Mouse (Mus musculus): Measurements from ENCODE around the gene C530008M17Rik. TPM values are rescaled to one million over a fixed set of nuclear protein-coding genes. Genes with fewer than 3 reads are reported as not detected.

The C530008M17Rik gene
- polyA plus RNA-seq, 1 experiment from 2014 or later = 63.6 TPM

DNA sequence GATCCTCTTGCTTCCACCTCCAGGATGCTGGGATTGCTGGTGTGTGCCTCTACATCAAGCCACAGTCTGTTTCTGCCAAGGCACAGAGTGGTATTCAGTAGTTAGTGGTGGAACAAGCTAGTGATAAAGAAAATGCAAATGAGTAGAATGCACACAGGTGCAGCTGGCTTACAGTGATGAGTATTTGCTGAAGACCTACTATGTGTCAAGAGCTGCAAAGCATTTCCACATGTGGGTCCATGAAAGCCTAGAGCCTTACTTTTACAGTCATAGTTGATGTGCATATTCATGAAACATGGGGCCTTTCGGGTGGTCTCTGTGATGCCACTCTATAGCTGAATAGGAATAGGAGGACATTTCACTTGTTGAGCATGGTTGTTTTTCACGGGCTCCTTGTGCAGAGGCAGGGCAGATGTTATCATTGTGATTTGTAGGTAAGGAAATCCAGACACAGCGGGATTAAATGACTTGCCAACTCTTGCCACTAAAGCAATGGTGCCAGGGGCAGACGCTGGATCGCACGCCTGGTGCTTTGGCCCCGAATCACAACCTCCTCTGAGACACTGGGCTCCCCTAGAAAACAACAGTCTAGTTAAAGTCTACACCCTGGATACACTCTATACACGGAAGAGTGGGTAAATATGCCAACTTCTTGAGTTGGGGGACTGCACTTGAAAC lies 3.8 kb downstream of the C530008M17Rik start:
- H3K36me3 ChIP-seq (ENCODE audit: control insufficient read depth, insufficient read depth, low read length) = no peaks in the 10 kb centered on the region
- H3K27me3 ChIP-seq (ENCODE audit: control insufficient read depth, insufficient read depth, low read length) = no peaks in the 10 kb centered on the region
- WGBS = 70% methylated on average over 8 of the region's 8 CpGs
- no peak overlapping the region for H3K27ac ChIP-seq (ENCODE audit: low read depth, low read length)
- H3K4me2 ChIP-seq (ENCODE audit: low read depth, low read length) = peak overlapping the region; percentile 74; the same call in 1 of the 2 replicates
- no peak for ATAC-seq (ENCODE audit: low read depth)
- H3K9ac ChIP-seq (replicated peaks; ENCODE audit: low read depth, low read length) = no peak overlapping the region
- no peaks in the 10 kb centered on the region for H3K9me3 ChIP-seq (ENCODE audit: control insufficient read depth, low read length)
- no peak overlapping the region for H3K4me3 ChIP-seq (ENCODE audit: low read depth, low read length)
- peaks cover 13% of the 10 kb centered on the region for H3K4me1 ChIP-seq (ENCODE audit: control insufficient read depth, insufficient read depth, low read length)

DNA sequence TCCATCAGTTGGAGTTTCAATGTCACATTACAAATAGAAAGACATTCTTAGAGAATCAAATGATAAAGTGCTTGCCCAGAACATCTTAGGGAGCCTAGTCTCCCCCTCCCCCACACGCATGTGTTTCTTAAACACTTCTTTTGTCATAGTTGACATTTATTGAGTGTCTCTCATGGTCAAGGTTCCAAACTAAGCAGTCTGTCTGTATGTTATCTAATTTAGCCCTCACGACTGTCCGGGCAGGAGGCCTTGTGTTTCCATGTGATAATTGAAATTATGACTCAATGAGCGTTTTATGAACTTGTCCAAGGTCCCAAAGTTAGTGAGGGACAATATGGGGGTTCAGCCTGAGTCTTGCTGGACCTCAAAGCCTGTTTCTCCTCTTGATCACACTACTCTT lies 5.0 kb downstream of the C530008M17Rik start:
- H3K9me3 ChIP-seq (ENCODE audit: control insufficient read depth, low read length) = no peaks in the 10 kb centered on the region
- WGBS = 57% methylated on average over 4 of the region's 4 CpGs
- peaks cover 23% of the 10 kb centered on the region for H3K4me1 ChIP-seq (ENCODE audit: control insufficient read depth, insufficient read depth, low read length)
- no peak overlapping the region for H3K4me2 ChIP-seq (ENCODE audit: low read depth, low read length)
- ATAC-seq (ENCODE audit: low read depth) = no peak
- H3K27ac ChIP-seq (ENCODE audit: low read depth, low read length) = no peak overlapping the region
- no peak overlapping the region for H3K9ac ChIP-seq (replicated peaks; ENCODE audit: low read depth, low read length)
- no peaks in the 10 kb centered on the region for H3K36me3 ChIP-seq (ENCODE audit: control insufficient read depth, insufficient read depth, low read length)
- H3K4me3 ChIP-seq (ENCODE audit: low read depth, low read length) = no peak overlapping the region
- H3K27me3 ChIP-seq (ENCODE audit: control insufficient read depth, insufficient read depth, low read length) = no peaks in the 10 kb centered on the region

DNA sequence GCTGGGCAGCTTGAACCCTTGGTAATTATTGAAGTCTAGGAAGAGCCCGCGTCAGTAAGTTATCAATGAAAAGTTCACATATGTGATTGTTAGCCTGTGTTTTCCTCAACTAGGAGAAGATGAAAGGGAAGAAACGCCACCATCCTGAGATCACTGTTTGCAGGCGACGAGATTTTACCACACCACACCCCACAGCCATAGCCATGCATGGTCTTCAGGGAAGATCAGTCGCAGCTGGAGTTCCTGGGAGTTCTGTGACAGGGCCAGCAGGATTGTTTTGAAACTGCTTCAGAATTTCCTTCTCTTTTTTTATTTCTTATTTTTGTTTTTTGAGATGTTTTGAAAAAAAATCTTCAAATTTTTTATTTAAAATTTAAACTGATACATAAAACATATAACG lies 8.6 kb downstream of the C530008M17Rik start:
- Histone ChIP-seq H3K9me3 (ENCODE audit: control insufficient read depth, low read length) (no peaks in the 10 kb centered on the region), H3K4me1 (ENCODE audit: control insufficient read depth, insufficient read depth, low read length) (peaks cover 31% of the 10 kb centered on the region), H3K9ac (replicated peaks; ENCODE audit: low read depth, low read length) (no peak overlapping the region), H3K27me3 (ENCODE audit: control insufficient read depth, insufficient read depth, low read length) (no peaks in the 10 kb centered on the region), H3K4me3 (ENCODE audit: low read depth, low read length) (no peak overlapping the region), H3K4me2 (ENCODE audit: low read depth, low read length) (no peak overlapping the region), H3K27ac (ENCODE audit: low read depth, low read length) (no peak overlapping the region), H3K36me3 (ENCODE audit: control insufficient read depth, insufficient read depth, low read length) (no peaks in the 10 kb centered on the region)
- 47% methylated on average over 7 of the region's 7 CpGs for WGBS
- ATAC-seq (ENCODE audit: low read depth) = no peak

DNA sequence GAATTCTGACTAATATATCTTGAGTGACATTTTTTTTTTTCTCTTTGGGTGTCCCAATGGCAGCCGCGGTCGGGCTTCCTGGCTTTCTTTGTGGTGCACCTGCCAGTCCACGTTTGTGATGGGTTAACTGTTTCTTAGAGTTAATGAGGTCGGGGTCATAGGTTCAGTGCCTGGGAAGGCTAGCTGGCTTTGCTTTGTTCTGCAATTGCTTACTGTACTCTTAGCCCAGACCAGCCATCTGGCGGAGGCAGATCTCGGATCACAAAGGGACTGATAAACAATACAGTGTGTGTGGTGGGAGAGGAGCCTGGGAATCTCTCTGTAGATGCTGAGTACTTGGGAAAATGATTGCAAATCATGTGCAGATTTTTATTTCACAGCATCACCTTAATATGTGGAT lies 9.1 kb downstream of the C530008M17Rik start:
- ATAC-seq (ENCODE audit: low read depth) = peak; percentile 65; the same call in 1 of the 2 replicates
- no peak overlapping the region for H3K9ac ChIP-seq (replicated peaks; ENCODE audit: low read depth, low read length)
- no peaks in the 10 kb centered on the region for H3K27me3 ChIP-seq (ENCODE audit: control insufficient read depth, insufficient read depth, low read length)
- H3K27ac ChIP-seq (ENCODE audit: low read depth, low read length) = peak overlapping the region; percentile 56
- 3% methylated on average over 7 of the region's 7 CpGs for WGBS
- H3K4me1 ChIP-seq (ENCODE audit: control insufficient read depth, insufficient read depth, low read length) = peaks cover 31% of the 10 kb centered on the region
- no peak overlapping the region for H3K4me3 ChIP-seq (ENCODE audit: low read depth, low read length)
- no peaks in the 10 kb centered on the region for H3K36me3 ChIP-seq (ENCODE audit: control insufficient read depth, insufficient read depth, low read length)
- no peak overlapping the region; the same call in 1 of the 2 replicates for H3K4me2 ChIP-seq (ENCODE audit: low read depth, low read length)
- no peaks in the 10 kb centered on the region for H3K9me3 ChIP-seq (ENCODE audit: control insufficient read depth, low read length)

DNA sequence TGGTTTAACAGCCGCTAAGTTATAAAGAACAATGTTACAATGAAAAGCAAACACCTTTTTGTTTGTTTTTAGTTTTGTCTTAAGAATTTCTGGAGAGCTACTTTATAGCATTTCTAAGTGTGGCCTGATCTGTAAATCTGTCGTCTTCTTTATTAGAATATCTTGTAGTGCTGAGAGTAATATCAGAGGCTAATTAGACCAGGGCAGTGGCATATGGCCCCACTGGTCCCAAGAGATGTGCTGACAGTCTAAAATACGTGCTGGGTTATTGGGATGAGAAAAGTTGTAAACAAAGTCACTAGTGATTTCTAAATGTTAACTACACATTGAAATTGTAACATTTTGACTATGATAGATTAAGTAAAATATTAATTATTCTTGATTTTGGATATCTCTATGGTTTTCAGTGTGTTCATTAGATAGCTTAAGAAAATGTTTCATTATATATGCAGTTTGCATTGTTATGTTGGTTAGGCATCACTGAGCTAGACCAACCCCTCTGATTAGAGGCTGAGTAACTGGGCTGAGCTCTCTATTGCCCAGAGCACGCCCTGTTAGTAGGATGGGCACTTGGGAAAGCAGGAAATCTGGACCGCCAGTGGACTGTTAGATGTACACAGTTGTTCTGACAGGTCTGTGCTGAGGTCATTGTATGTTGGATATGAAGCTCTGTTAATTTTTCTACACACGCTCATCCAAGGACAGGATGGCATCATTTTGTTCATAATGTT lies 9.9 kb downstream of the C530008M17Rik start:
- H3K4me3 ChIP-seq (ENCODE audit: low read depth, low read length) = no peak overlapping the region
- H3K36me3 ChIP-seq (ENCODE audit: control insufficient read depth, insufficient read depth, low read length) = no peaks in the 10 kb centered on the region
- H3K27ac ChIP-seq (ENCODE audit: low read depth, low read length) = no peak overlapping the region
- no peaks in the 10 kb centered on the region for H3K27me3 ChIP-seq (ENCODE audit: control insufficient read depth, insufficient read depth, low read length)
- H3K4me2 ChIP-seq (ENCODE audit: low read depth, low read length) = no peak overlapping the region
- WGBS = 26% methylated on average over 6 of the region's 6 CpGs
- no peak for ATAC-seq (ENCODE audit: low read depth)
- H3K4me1 ChIP-seq (ENCODE audit: control insufficient read depth, insufficient read depth, low read length) = peaks cover 30% of the 10 kb centered on the region
- H3K9me3 ChIP-seq (ENCODE audit: control insufficient read depth, low read length) = no peaks in the 10 kb centered on the region
- no peak overlapping the region for H3K9ac ChIP-seq (replicated peaks; ENCODE audit: low read depth, low read length)

DNA sequence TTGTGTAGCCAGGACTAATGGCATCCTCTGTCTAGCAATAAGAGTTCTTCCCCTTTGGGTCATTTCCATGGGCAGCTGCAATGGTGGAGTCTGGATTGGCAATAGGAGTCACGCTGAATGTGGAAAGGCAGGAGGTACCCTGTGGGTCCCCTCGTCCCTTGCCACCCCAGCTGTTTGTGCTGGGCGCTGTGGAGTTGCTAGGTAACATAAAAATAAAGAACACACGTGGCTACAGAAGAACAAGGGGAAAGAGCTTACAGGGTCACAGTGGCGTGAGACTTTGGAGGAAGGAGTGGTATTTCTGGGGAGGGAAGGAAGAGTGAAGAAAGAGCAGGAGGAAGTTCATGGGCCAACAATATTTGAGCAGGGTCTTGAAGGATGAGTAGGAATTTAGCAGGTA lies 11.8 kb downstream of the C530008M17Rik start:
- Histone ChIP-seq H3K36me3 (ENCODE audit: control insufficient read depth, insufficient read depth, low read length) (no peaks in the 10 kb centered on the region), H3K27ac (ENCODE audit: low read depth, low read length) (no peak overlapping the region), H3K9me3 (ENCODE audit: control insufficient read depth, low read length) (no peaks in the 10 kb centered on the region), H3K27me3 (ENCODE audit: control insufficient read depth, insufficient read depth, low read length) (no peaks in the 10 kb centered on the region), H3K9ac (replicated peaks; ENCODE audit: low read depth, low read length) (no peak overlapping the region), H3K4me1 (ENCODE audit: control insufficient read depth, insufficient read depth, low read length) (peaks cover 24% of the 10 kb centered on the region), H3K4me2 (ENCODE audit: low read depth, low read length) (no peak overlapping the region), H3K4me3 (ENCODE audit: low read depth, low read length) (no peak overlapping the region)
- no peak for ATAC-seq (ENCODE audit: low read depth)
- 34% methylated on average over 5 of the region's 5 CpGs for WGBS

DNA sequence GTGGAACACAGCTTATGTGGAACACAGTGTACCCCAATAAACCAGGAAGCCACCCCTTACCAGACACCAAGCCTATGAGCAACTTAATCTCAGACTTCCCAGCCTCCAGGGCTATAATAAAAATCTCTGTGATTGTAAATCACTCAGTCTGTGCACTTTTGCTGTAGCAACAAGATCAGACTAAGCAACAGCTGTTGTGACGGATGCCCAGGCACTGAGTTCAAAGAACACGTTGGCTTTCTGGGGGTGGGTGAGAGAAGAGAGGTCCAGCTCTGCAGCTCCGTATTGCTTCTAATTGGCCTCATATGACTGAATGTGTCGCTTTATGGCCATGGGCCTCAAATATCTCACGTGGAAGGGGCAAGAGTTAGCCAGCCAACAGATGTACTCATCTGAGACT lies 12.2 kb downstream of the C530008M17Rik start:
- H3K9ac ChIP-seq (replicated peaks; ENCODE audit: low read depth, low read length) = no peak overlapping the region
- H3K27ac ChIP-seq (ENCODE audit: low read depth, low read length) = no peak overlapping the region
- peaks cover 24% of the 10 kb centered on the region for H3K4me1 ChIP-seq (ENCODE audit: control insufficient read depth, insufficient read depth, low read length)
- no peaks in the 10 kb centered on the region for H3K36me3 ChIP-seq (ENCODE audit: control insufficient read depth, insufficient read depth, low read length)
- ATAC-seq (ENCODE audit: low read depth) = no peak
- no peaks in the 10 kb centered on the region for H3K9me3 ChIP-seq (ENCODE audit: control insufficient read depth, low read length)
- 44% methylated on average over 5 of the region's 5 CpGs for WGBS
- no peak overlapping the region for H3K4me2 ChIP-seq (ENCODE audit: low read depth, low read length)
- H3K27me3 ChIP-seq (ENCODE audit: control insufficient read depth, insufficient read depth, low read length) = no peaks in the 10 kb centered on the region
- H3K4me3 ChIP-seq (ENCODE audit: low read depth, low read length) = no peak overlapping the region

DNA sequence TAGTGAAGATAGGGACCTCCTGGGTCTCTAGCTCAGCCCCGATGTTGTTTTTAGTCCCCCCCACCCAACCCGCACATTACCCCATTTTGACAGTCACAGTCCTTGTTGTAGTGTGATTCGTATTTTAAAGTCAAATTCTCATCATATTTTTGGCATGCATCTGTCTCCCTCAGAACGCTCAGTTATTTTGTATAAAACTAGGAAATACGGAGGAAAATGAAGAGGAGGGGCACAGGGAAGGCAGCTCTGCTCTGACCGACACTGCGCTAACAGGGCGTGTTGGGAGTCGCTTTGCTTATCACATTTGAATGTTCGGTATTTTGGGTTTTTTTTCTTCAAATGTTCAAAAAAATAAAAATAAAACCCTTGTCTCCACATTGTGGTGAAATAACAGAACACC lies 13.9 kb downstream of the C530008M17Rik start:
- Histone ChIP-seq H3K27ac (ENCODE audit: low read depth, low read length) (no peak overlapping the region), H3K4me2 (ENCODE audit: low read depth, low read length) (no peak overlapping the region), H3K9ac (replicated peaks; ENCODE audit: low read depth, low read length) (no peak overlapping the region), H3K27me3 (ENCODE audit: control insufficient read depth, insufficient read depth, low read length) (no peaks in the 10 kb centered on the region), H3K4me3 (ENCODE audit: low read depth, low read length) (no peak overlapping the region), H3K4me1 (ENCODE audit: control insufficient read depth, insufficient read depth, low read length) (peaks cover 18% of the 10 kb centered on the region), H3K36me3 (ENCODE audit: control insufficient read depth, insufficient read depth, low read length) (no peaks in the 10 kb centered on the region), H3K9me3 (ENCODE audit: control insufficient read depth, low read length) (no peaks in the 10 kb centered on the region)
- ATAC-seq (ENCODE audit: low read depth) = no peak
- 94% methylated on average over 10 of the region's 10 CpGs for WGBS

DNA sequence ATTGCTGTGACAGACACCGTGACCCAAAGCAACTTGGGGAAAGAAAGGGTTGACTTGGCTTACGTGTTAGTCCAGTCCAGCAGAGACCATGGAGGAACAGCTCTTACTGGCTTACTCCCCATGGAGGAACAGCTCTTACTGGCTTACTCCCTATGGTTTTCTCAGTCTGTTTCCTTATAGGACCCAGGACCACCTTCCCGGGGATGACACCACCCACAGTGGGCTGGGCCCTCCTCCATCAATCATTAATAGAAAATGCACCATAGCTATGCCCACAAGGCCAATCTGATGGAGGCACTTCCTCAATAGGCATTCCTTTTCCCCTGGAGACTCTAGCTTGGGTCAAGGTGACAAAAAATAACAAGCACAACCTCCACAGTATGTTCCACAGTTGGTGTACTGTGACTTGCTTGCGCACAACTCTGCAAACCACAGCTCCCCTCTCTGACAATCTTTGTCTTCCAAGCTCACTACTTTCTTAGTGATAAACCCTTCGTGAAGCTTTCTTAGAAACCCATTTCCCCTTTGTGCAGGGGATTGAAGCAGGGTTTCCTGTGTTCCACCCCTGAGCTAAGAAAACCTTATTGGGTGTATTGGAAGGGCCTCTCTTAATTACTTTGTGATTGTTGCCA lies 17.8 kb downstream of the C530008M17Rik start:
- H3K36me3 ChIP-seq (ENCODE audit: control insufficient read depth, insufficient read depth, low read length) = no peaks in the 10 kb centered on the region
- no peaks in the 10 kb centered on the region for H3K4me1 ChIP-seq (ENCODE audit: control insufficient read depth, insufficient read depth, low read length)
- no peaks in the 10 kb centered on the region for H3K27me3 ChIP-seq (ENCODE audit: control insufficient read depth, insufficient read depth, low read length)
- H3K9ac ChIP-seq (replicated peaks; ENCODE audit: low read depth, low read length) = no peak overlapping the region
- no peak overlapping the region for H3K27ac ChIP-seq (ENCODE audit: low read depth, low read length)
- H3K4me2 ChIP-seq (ENCODE audit: low read depth, low read length) = no peak overlapping the region
- 96% methylated on average over 5 of the region's 5 CpGs for WGBS
- no peaks in the 10 kb centered on the region for H3K9me3 ChIP-seq (ENCODE audit: control insufficient read depth, low read length)
- no peak overlapping the region for H3K4me3 ChIP-seq (ENCODE audit: low read depth, low read length)
- no peak for ATAC-seq (ENCODE audit: low read depth)
